Mouse (Mus musculus) stomach, postnatal 0 days (tissue): ENCODE results near the gene Tmem79. TPM values are rescaled to one million over a fixed set of nuclear protein-coding genes. Genes with fewer than 3 reads are reported as not detected.
"Not testable (repeated sequence)": the region's sequence is repeated elsewhere in the genome, so short reads cannot be mapped to it uniquely, and the experiment has no call there.

Experiments
- ATAC-seq: fragments of 200-750 bp; cut with Nextera tagmentation; 2 replicates; pipeline ENCODE4 v1.8.0; 2017; ENCODE audit not compliant: low FRiP score, low TSS enrichment
- DNase-seq: peaks from one replicate; pipeline ENCODE4 v3.0.0-alpha.2; 2016; ENCODE audit warnings: low spot score
- H3K27ac ChIP-seq: fragments of 300-500 bp; sonication (generic); replicated peaks from 2 replicates; pipeline ENCODE4 v1.5.1; 2014; ENCODE audit warnings: mild to moderate bottlenecking, control low read depth
- H3K27me3 ChIP-seq: fragments of 300-500 bp; sonication (generic); 2 replicates; pipeline ENCODE4 v1.6.1; 2014; ENCODE audit warnings: low read length; ENCODE audit not compliant: control insufficient read depth, insufficient read depth
- H3K36me3 ChIP-seq: fragments of 300-500 bp; sonication (generic); 2 replicates; pipeline ENCODE4 v1.6.1; 2014; ENCODE audit warnings: low read length, mixed read lengths; ENCODE audit not compliant: control insufficient read depth, insufficient read depth
- H3K4me1 ChIP-seq: fragments of 300-500 bp; sonication (generic); replicated peaks from 2 replicates; pipeline ENCODE4 v1.6.1; 2014; ENCODE audit warnings: antibody characterized with exemption; ENCODE audit not compliant: control insufficient read depth, insufficient read depth
- H3K4me2 ChIP-seq: fragments of 300-500 bp; sonication (generic); replicated peaks from 2 replicates; pipeline ENCODE4 v1.6.1; 2014; ENCODE audit warnings: low read depth, mild to moderate bottlenecking, control low read depth, moderate library complexity
- H3K4me3 ChIP-seq: fragments of 300-500 bp; sonication (generic); 2 replicates; pipeline ENCODE4 v1.5.1; 2014; ENCODE audit warnings: low read depth, low read length, control low read depth
- H3K9ac ChIP-seq: fragments of 300-500 bp; sonication (generic); 2 replicates; pipeline ENCODE4 v1.6.1; 2014; ENCODE audit warnings: mild to moderate bottlenecking, low read length, control low read depth, mixed read lengths
- H3K9me3 ChIP-seq: fragments of 300-500 bp; sonication (generic); 2 replicates; pipeline ENCODE4 v1.6.1; 2016; ENCODE audit warnings: low read length; ENCODE audit not compliant: control insufficient read depth
- CTCF ChIP-seq: IDR thresholded peaks from 2 replicates; pipeline ENCODE4 v1.5.1; 2016; ENCODE audit warnings: antibody characterized with exemption, low read depth, mild to moderate bottlenecking, moderate library complexity
- EP300 ChIP-seq: optimal IDR thresholded peaks from 2 replicates; pipeline ENCODE3; 2016; ENCODE audit warnings: antibody characterized with exemption
- WGBS: fragments of 180-500 bp; shearing (Covaris S2); extraction: QIAGEN DNeasy Blood & Tissue Kit; methylation state at CpG from one replicate; pipeline ENCODE4 v1.1.7; 2014; 5-methylcytosine and 5-hydroxymethylcytosine counted together
- polyA plus RNA-seq: library from polyadenylated mRNA; unstranded; fragments of >200 nt; fragmentation: Nextera tagmentation; extraction: Ambion mirVana; gene quantifications from 2 replicates; pipeline ENCODE4 v1.2.1, GENCODE M21; 2015

Gene Tmem79
- polyA plus RNA-seq, 1 experiment from 2014 or later: 51.9 TPM

- not testable (repeated sequence) for H3K36me3 ChIP-seq
These were observed 36.7 kb upstream of the Tmem79 start, which contains the start of gene Bglap3 for GRCm38 (mm10) chr3:88372643-88373042. Bglap3 (minus strand) TSS chr3:88372743.

GRCm38 (mm10) chr3:88368511-88368910 is 32.6 kb upstream of the Tmem79 start:
- not testable (repeated sequence) for ATAC-seq, H3K9me3 ChIP-seq, H3K4me1 ChIP-seq, H3K36me3 ChIP-seq, DNase-seq, H3K9ac ChIP-seq, H3K4me3 ChIP-seq, H3K27ac ChIP-seq, H3K27me3 ChIP-seq, H3K4me2 ChIP-seq
- 86% methylated on average over 7 of the region's 7 CpGs for WGBS

More at GRCm38 (mm10) chr3:88372643-88373042, 36.7 kb upstream of the Tmem79 start, which contains the start of gene Bglap3:
- H3K27ac ChIP-seq, H3K9ac ChIP-seq, H3K9me3 ChIP-seq, DNase-seq, H3K27me3 ChIP-seq, ATAC-seq, H3K4me2 ChIP-seq, H3K4me3 ChIP-seq, H3K4me1 ChIP-seq: not testable (repeated sequence)
- 89% methylated on average over 9 of the region's 9 CpGs for WGBS

- not testable (repeated sequence) for H3K27ac ChIP-seq, H3K4me2 ChIP-seq, H3K9me3 ChIP-seq, ATAC-seq, DNase-seq, H3K4me3 ChIP-seq, H3K4me1 ChIP-seq, H3K36me3 ChIP-seq, H3K9ac ChIP-seq, H3K27me3 ChIP-seq
- WGBS: 42% methylated on average over 3 of the region's 7 CpGs
These were observed 31.6 kb upstream of the Tmem79 start for GRCm38 (mm10) chr3:88367517-88367916.

DNA sequence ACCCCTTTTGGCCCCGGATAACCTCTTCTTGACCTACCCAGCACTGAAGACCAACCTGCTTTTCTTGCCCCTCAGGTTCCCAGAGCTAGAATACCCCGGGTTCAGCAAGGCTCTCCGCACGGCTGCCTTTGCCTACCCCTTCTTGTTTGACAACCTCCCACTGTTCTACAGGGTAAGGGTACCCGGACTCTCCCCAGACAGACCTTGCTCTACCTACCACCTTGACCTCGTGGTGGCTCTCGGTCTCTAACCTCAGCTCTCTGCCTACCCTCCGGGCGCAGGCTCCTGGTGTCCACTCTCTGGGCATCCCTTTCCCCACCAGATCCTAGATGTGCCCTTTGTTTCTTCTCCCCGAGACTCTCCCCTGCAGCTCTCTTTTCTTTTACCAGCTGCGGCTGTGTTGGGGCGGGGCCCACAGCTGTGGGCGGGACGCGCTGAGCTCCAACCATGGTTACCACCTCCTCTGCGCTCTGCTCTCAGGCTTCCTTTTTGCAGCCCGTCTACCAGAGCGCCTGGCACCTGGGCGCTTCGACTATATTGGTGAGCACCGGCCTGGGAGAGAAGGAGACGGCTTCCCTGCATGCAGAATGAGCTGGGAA is 31.0 kb upstream of the Tmem79 start:
- H3K27me3 ChIP-seq, H3K9me3 ChIP-seq, H3K9ac ChIP-seq, H3K4me3 ChIP-seq, H3K4me1 ChIP-seq, H3K4me2 ChIP-seq, H3K36me3 ChIP-seq, H3K27ac ChIP-seq: not testable (repeated sequence)
- DNase-seq (peak; percentile 64), ATAC-seq (peak; percentile 70)
- 4% methylated on average over 16 of the region's 22 CpGs for WGBS

- no peak for DNase-seq
- H3K36me3 ChIP-seq: peaks cover 14% of the 10 kb centered on the region; the same call in 1 of the 2 replicates
- TF ChIP-seq CTCF: peak; percentile 15; the same call in 1 of the 2 replicates
- no peak for TF ChIP-seq EP300
- no peaks in the 10 kb centered on the region for H3K9me3 ChIP-seq
- ATAC-seq: no peak
- no peaks in the 10 kb centered on the region for H3K27me3 ChIP-seq
- no peak overlapping the region for H3K4me3 ChIP-seq
- WGBS: 51% methylated on average over 34 of the region's 34 CpGs
- peaks cover 3% of the 10 kb centered on the region; the same call in 1 of the 2 replicates for H3K4me1 ChIP-seq
- no peak overlapping the region for H3K27ac ChIP-seq
- H3K4me2 ChIP-seq: no peak overlapping the region
- no peak overlapping the region for H3K9ac ChIP-seq
These were observed 29.9 kb upstream of the Tmem79 start for GRCm38 (mm10) chr3:88365705-88366361.

DNA sequence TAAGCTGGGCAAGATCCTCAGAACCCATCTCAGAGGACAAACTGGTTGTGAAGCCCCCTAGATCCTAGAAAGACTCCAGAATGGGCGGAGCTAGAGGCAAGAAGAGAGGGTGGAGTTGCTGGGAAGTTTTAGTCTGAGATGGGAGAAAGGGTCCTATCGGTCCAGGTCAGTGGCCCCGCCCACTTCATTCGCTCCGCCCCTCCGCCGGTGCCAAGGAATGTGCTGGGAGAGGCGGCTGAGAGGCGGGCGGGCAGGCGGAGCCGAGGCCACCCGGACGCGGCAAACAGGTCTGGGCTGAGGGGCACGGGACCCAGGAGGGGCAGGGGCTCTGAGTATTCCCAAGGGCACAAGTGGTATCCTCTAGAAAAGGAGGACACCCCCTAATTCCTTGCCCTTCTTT is 28.4 kb upstream of the Tmem79 start, which contains the start of gene Paqr6:
Paqr6 (plus strand) TSS at position 248 of the 400 bp plus-strand sequence.
- DNase-seq (peak; percentile 81), ATAC-seq (peak; percentile 50; the same call in 1 of the 2 replicates)
- Histone ChIP-seq H3K4me2 (peak within 1 kb of the TSS; percentile 51), H3K4me1 (peaks cover 3% of the 10 kb centered on the region; the same call in 1 of the 2 replicates), H3K36me3 (peaks cover 27% of the 10 kb centered on the region), H3K9ac (peak within 1 kb of the TSS; percentile 50; the same call in 1 of the 2 replicates), H3K27me3 (no peaks in the 10 kb centered on the region), H3K9me3 (no peaks in the 10 kb centered on the region), H3K4me3 (peak within 1 kb of the TSS; percentile 30), H3K27ac (peak within 1 kb of the TSS; percentile 20; the same call in 1 of the 2 replicates)
- 3% methylated on average over 16 of the region's 16 CpGs for WGBS
- TF ChIP-seq CTCF (no peak), EP300 (no peak)
